Mouse (Mus musculus) layer of hippocampus, adult 9-11 months (tissue): Measurements from ENCODE around the gene Mettl27.

ENCODE experiments used
- DNase-seq: peaks from one replicate; pipeline ENCODE4 v3.0.0; 2022

Mettl27 gene

GRCm38 (mm10) chr5:134989166-134989565, 57.0 kb downstream of the Mettl27 start:
- DNase-seq, result no peak

GRCm38 (mm10) chr5:134989741-134990140, 57.6 kb downstream of the Mettl27 start:
- DNase-seq, result no peak
